Mouse (Mus musculus): ENCODE data around the gene Snapc5. TPM values are rescaled to one million over a fixed set of nuclear protein-coding genes. Genes with fewer than 3 reads are reported as not detected.

The Snapc5 gene
- 19.4 to 22.4 TPM (median 20.7 TPM) in 4 replicates for total RNA-seq (2023)

DNA sequence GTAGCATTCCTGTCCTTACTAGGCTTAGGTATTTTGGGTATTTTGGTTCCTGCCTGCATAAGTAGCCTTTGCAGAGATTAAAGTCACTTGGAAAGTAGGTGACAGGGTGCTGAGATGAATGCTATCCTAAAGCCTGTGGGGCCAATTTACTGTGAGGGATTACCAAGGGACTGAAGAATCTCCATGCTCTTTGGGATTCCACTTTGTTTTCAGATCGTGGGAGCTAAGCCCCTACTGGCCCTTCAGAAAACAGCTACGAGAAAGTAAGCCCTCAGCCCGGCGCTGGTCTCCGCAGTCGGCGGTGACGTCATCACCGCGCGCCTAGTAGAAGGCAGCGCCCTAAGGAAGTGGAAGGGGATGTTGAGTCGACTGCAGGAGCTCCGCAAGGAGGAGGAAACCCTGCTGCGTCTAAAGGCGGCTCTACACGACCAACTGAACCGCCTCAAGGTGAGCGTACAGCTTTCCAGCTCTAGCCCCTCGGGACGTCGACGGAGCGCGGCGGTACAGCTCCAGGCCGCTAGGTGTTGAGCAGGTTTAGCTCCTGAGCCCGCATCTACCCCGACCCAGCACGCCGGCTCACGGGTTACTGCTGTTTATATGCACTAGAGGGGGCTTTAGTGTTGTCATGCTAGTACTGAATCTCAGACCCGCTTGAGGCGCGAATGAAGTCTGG, at the start of gene Snapc5:
Gene Snapc5 (plus strand): TSS at position 301 of the 673 bp plus-strand sequence.

DNA sequence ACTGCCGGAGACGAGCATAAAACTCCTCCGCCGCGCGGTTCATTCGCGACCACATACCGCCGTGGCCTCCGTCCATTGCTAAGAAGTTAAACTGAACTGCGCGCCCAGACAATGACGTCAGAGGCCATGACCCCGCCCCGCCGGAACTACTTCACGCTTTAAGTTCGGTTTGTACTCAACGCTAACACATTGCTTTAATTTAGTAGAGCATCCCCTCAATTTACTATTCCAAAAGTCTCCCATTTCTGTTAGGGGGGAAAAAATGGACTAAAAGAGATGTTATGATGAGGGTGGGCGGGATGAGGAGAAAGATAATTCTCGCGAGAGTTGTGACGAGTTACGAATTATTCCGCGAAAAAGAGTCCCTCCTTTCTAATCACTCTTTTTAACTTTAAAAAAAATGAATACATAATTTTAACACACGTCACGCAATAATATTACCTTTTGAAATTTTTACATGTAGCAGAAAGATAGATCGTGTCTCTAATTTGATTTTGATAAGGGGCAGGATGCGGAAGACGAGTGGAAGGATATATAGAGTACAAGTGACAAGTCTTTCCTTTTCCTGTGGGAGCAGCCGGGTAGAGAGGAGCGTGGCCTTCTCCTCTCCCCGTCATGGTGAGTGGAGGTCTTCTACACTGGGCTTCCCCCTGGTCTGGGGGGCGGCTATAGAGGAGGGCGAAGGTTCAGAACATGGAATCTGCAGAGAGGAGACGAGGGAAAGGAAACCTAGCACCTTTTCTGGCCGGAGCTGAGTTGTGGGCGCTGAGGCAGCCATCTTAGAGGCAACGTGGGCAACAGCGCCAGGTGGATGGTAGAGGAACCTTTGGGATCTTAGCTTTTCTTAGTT, 6.0 kb upstream of the Snapc5 start, which contains the start of the genes Zwilch and Rpl4:
Gene Zwilch (minus strand): TSS at position 289 of the 850 bp plus-strand sequence.
Gene Rpl4 (plus strand): TSS at position 560 of the 850 bp plus-strand sequence.

Other genes starting within 250 kb of the Snapc5 start
- gene Smad6, start 157.2 kb upstream of the Snapc5 start, total RNA-seq (2023): 0.19 TPM in 1 of 4 replicates, not detected in the others
- not detected in 4 replicates for gene Lctl, start 62.1 kb upstream of the Snapc5 start, total RNA-seq (2023)
- 3.9 to 7.5 TPM (median 5.3 TPM) in 4 replicates for gene Zwilch, start 6.2 kb upstream of the Snapc5 start, total RNA-seq (2023)
- gene Rpl4, start 5.9 kb upstream of the Snapc5 start, total RNA-seq (2023): 1,803 to 1,818 TPM (median 1,809 TPM) in 4 replicates
- gene Uchl4, start 55.9 kb downstream of the Snapc5 start, total RNA-seq (2023): 2.0 to 3.7 TPM (median 2.4 TPM) in 4 replicates
- 142 to 150 TPM (median 148 TPM) in 4 replicates for gene Map2k1, start 74.4 kb downstream of the Snapc5 start, total RNA-seq (2023)
- gene Tipin, start 102.3 kb downstream of the Snapc5 start, total RNA-seq (2023): 25.6 to 28.5 TPM (median 27.9 TPM) in 4 replicates
- 22.3 to 23.7 TPM (median 23.4 TPM) in 4 replicates for gene Dis3l, start 162.0 kb downstream of the Snapc5 start, total RNA-seq (2023)
- gene Megf11, start 206.4 kb downstream of the Snapc5 start, total RNA-seq (2023): not detected in 4 replicates